Mouse (Mus musculus): Measurements from ENCODE around the gene Enkur.

The Enkur gene

GRCm38 (mm10) chr2:21187576-21187975 lies 17.6 kb downstream of the Enkur start:
- peak; percentile 81 for DNase-seq

- no peak for DNase-seq
These were observed 22.4 kb downstream of the Enkur start for GRCm38 (mm10) chr2:21182811-21183210.

GRCm38 (mm10) chr2:21179136-21179535 lies 26.0 kb downstream of the Enkur start:
- no peak for DNase-seq

GRCm38 (mm10) chr2:21172797-21173196 lies 32.4 kb downstream of the Enkur start:
- no peak for DNase-seq

GRCm38 (mm10) chr2:21167916-21168315 lies 37.2 kb downstream of the Enkur start:
- no peak for DNase-seq

GRCm38 (mm10) chr2:21164296-21164695 lies 40.9 kb downstream of the Enkur start:
- DNase-seq = no peak

- no peak for DNase-seq
These were observed 51.7 kb downstream of the Enkur start for GRCm38 (mm10) chr2:21153469-21153868.

- DNase-seq = no peak
These were observed 58.0 kb downstream of the Enkur start for GRCm38 (mm10) chr2:21147169-21147568.

- no peak for DNase-seq
These were observed 58.7 kb downstream of the Enkur start for GRCm38 (mm10) chr2:21146486-21146885.

- DNase-seq = no peak
These were observed 62.5 kb downstream of the Enkur start for GRCm38 (mm10) chr2:21142616-21143015.

GRCm38 (mm10) chr2:21142204-21142580 lies 63.0 kb downstream of the Enkur start:
- peak; percentile 67 for DNase-seq

GRCm38 (mm10) chr2:21141520-21142203 lies 63.5 kb downstream of the Enkur start:
- peak; percentile 45 for DNase-seq

GRCm38 (mm10) chr2:21141189-21141519 lies 64.0 kb downstream of the Enkur start:
- DNase-seq = no peak

Measured in right cerebral cortex, postnatal 14 days (tissue).